Mouse (Mus musculus) embryonic facial prominence, embryonic 11.5 days (tissue): ENCODE results near the gene Gns. TPM values are rescaled to one million over a fixed set of nuclear protein-coding genes. Genes with fewer than 3 reads are reported as not detected.
"Not testable (repeated sequence)": the region's sequence is repeated elsewhere in the genome, so short reads cannot be mapped to it uniquely, and the experiment has no call there.

Source experiments
- ATAC-seq: fragments of 200-750 bp; cut with Nextera tagmentation; replicated peaks from 2 replicates; pipeline ENCODE4 v1.8.0; 2017; ENCODE audit warnings: low read depth; ENCODE audit not compliant: insufficient number of reproducible peaks, low FRiP score, low TSS enrichment
- DNase-seq: peaks from one replicate; pipeline ENCODE4 v3.0.0-alpha.2; 2015; ENCODE audit warnings: low spot score
- H3K27ac ChIP-seq: fragments of 300-500 bp; sonication (generic); replicated peaks from 2 replicates; pipeline ENCODE4 v1.5.1; 2014; ENCODE audit warnings: mild to moderate bottlenecking, low read depth, low read length, control low read depth
- H3K27me3 ChIP-seq: fragments of 300-500 bp; sonication (generic); 2 replicates; pipeline ENCODE4 v1.6.1; 2014; ENCODE audit warnings: mild to moderate bottlenecking, low read length, moderate library complexity, mixed read lengths; ENCODE audit not compliant: control insufficient read depth, insufficient read depth
- H3K36me3 ChIP-seq: fragments of 300-500 bp; sonication (generic); replicated peaks from 2 replicates; pipeline ENCODE4 v1.6.1; 2014; ENCODE audit warnings: low read depth, mild to moderate bottlenecking, low read length, moderate library complexity, mixed read lengths; ENCODE audit not compliant: control insufficient read depth, insufficient read depth
- H3K4me1 ChIP-seq: fragments of 300-500 bp; sonication (generic); 2 replicates; pipeline ENCODE4 v1.6.1; 2014; ENCODE audit warnings: low read length, mixed read lengths; ENCODE audit not compliant: control insufficient read depth, insufficient read depth
- H3K4me2 ChIP-seq: fragments of 300-500 bp; sonication (generic); 2 replicates; pipeline ENCODE4 v1.6.1; 2014; ENCODE audit warnings: low read depth, mild to moderate bottlenecking, control low read depth, low read length, moderate library complexity
- H3K4me3 ChIP-seq: fragments of 300-500 bp; sonication (generic); 2 replicates; pipeline ENCODE4 v1.5.1; 2014; ENCODE audit warnings: low read depth, low read length, control low read depth
- H3K9ac ChIP-seq: fragments of 300-500 bp; sonication (generic); replicated peaks from 2 replicates; pipeline ENCODE4 v1.6.1; 2014; ENCODE audit warnings: mild to moderate bottlenecking, control low read depth, low read length
- H3K9me3 ChIP-seq: fragments of 300-500 bp; sonication (generic); replicated peaks from 2 replicates; pipeline ENCODE4 v1.6.1; 2016; ENCODE audit warnings: mild to moderate bottlenecking, low read length, inconsistent platforms, mixed read lengths; ENCODE audit not compliant: control insufficient read depth
- WGBS: fragments of 180-500 bp; shearing (Covaris S2); extraction: QIAGEN DNeasy Blood & Tissue Kit; methylation state at CpG from one replicate; pipeline ENCODE4 v1.1.7; 2014; 5-methylcytosine and 5-hydroxymethylcytosine counted together
- polyA plus RNA-seq: library from polyadenylated mRNA; unstranded; fragments of >200 nt; fragmentation: Nextera tagmentation; extraction: Ambion mirVana; gene quantifications from 2 replicates; pipeline ENCODE4 v1.2.1, GENCODE M21; 2014

Gns gene
- polyA plus RNA-seq, 1 experiment from 2014 or later, result 45.3 TPM

DNA sequence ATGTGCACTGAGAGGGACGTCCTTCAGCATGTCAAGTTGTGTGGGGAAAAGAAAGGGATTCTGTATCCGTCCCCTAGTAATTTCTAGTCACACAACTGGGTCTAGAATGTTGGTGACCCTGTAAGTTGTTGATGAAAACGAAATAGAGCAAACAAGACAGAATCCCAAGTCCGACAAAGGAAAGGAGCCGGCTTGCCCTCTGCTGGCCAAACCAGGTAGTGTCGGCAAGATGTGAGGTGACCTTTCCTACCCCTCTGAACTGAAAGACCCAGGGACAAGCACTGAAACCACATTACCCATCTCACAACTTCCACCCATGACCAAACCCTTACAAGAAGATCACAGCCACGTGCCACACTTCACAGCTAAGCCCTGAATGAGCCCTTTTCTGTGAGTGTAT lies 34.0 kb upstream of the Gns start:
- no peak overlapping the region for H3K9ac ChIP-seq
- no peaks in the 10 kb centered on the region for H3K9me3 ChIP-seq
- H3K27ac ChIP-seq, result no peak overlapping the region
- peak; percentile 71 for DNase-seq
- H3K27me3 ChIP-seq, result no peaks in the 10 kb centered on the region
- no peaks in the 10 kb centered on the region for H3K36me3 ChIP-seq
- no peak overlapping the region for H3K4me3 ChIP-seq
- no peak for ATAC-seq
- H3K4me1 ChIP-seq, result no peaks in the 10 kb centered on the region
- H3K4me2 ChIP-seq, result no peak overlapping the region
- 18% methylated on average over 7 of the region's 7 CpGs for WGBS

DNA sequence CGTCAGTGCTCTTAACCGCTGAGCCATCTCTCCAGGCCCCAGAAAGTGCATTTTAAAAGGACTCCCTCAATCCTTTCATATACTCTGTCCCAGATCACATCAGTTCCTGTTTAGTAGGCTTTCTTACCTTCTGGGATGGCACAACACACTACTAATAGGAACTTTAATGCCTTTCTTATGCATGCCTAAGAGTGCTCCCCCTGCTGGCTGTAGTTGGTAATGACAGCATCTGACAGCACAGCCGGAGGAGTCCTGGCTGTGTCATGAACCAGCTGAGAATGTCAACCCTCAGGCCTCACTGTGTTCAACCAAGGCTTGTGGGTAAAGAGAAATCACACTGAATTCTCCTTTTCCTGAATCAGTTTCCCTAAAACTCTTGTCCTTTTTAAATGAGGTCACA lies 30.3 kb upstream of the Gns start:
- Histone ChIP-seq H3K27me3 (no peaks in the 10 kb centered on the region), H3K9me3 (no peaks in the 10 kb centered on the region), H3K27ac (no peak overlapping the region), H3K4me1 (no peaks in the 10 kb centered on the region), H3K4me3 (no peak overlapping the region), H3K4me2 (no peak overlapping the region), H3K36me3 (no peaks in the 10 kb centered on the region), H3K9ac (no peak overlapping the region)
- 78% methylated on average over 3 of the region's 3 CpGs for WGBS
- ATAC-seq, result no peak
- DNase-seq, result peak; percentile 64

DNA sequence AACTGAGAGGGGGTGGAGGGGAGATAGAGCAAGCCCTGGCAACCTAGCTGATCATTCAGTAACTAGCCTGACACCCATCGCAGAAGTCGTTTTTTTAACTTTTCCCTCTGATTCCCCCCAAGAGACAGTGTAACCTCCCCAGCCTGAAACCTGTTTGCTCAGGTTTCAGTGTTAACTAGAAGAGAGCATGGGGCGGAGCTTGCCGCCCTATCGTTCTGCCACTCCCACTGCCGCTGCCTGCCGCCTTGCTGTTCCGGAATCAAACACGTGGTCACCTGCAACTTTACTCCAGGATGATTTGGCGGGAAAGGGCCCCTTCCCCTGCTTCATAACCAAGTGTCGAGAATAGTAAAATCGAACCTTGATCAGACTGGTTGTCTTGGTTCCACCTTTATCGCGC lies 28.4 kb upstream of the Gns start:
- not testable (repeated sequence) for ATAC-seq, H3K36me3 ChIP-seq, H3K4me2 ChIP-seq, H3K4me1 ChIP-seq, DNase-seq, H3K9ac ChIP-seq, H3K9me3 ChIP-seq, H3K4me3 ChIP-seq, H3K27me3 ChIP-seq, H3K27ac ChIP-seq
- WGBS, result 64% methylated on average over 14 of the region's 14 CpGs

DNA sequence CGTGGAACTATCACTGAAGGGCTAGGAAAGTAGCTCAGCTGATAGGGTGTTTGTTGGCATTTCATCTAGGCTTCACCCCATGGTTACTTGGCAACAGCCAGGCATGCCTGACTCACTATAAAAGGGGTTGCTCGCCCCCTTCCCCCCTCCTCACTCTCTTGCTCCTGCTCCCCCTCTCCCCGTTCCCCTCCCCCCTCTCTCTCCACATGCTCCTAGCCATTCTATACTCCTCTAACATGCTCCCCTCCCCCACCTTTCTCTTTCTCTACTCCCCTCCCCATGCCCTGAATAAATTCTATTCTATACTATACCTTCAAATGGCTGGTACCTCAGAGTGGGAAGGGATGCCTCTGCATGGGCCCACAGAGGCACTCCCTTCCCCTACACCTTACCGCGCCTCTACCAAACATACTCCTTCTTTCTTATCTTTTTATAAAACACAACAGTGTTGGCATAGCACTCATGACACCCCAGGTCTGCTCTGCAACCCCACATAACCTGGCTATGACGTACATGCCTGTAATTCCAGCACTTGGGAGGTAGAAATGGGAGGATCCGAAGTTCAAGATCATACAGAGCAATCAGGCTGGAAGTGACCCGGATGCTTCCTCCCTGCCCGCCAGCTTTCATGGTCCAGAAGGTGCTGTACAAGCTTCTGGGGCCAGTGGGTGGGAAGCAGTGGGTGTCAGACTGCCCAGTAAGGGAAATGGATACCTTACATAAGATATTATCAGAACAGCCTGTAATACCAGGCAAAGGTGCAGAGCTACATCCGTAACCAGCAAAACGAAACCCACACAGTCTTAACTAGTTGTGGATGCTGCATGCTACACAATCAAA lies 23.9 kb upstream of the Gns start:
- no peak overlapping the region for H3K4me2 ChIP-seq
- no peaks in the 10 kb centered on the region for H3K27me3 ChIP-seq
- no peaks in the 10 kb centered on the region for H3K36me3 ChIP-seq
- no peak overlapping the region for H3K27ac ChIP-seq
- peak; percentile 48 for ATAC-seq
- no peaks in the 10 kb centered on the region for H3K4me1 ChIP-seq
- no peak overlapping the region for H3K4me3 ChIP-seq
- H3K9ac ChIP-seq, result no peak overlapping the region
- 67% methylated on average over 11 of the region's 11 CpGs for WGBS
- no peaks in the 10 kb centered on the region for H3K9me3 ChIP-seq
- DNase-seq, result peak; percentile 30

DNA sequence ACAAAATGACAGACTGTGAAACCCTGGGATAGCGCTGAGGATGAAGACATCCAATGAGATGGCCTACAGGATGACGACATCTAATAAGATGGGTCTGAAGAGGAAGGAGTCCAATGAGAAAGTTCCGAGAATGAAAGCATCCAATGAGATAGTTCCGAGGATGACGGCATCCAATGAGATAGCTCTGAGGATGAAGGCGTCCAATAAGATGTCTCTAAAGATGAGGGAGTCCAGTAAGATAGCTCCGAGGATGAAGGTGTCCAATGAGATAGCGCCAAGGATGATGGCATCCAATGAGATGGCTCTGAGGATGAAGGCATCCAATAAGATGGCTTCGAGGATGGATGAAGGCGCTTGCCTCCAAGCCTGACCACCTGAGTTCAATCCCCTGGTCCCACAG lies 22.6 kb upstream of the Gns start:
- no peaks in the 10 kb centered on the region for H3K27me3 ChIP-seq
- H3K4me1 ChIP-seq, result no peaks in the 10 kb centered on the region
- no peak for DNase-seq
- WGBS, result 92% methylated on average over 10 of the region's 10 CpGs
- ATAC-seq, result no peak
- H3K36me3 ChIP-seq, result no peaks in the 10 kb centered on the region
- H3K27ac ChIP-seq, result no peak overlapping the region
- no peak overlapping the region for H3K9ac ChIP-seq
- H3K4me2 ChIP-seq, result no peak overlapping the region
- H3K9me3 ChIP-seq, result no peaks in the 10 kb centered on the region
- no peak overlapping the region for H3K4me3 ChIP-seq

DNA sequence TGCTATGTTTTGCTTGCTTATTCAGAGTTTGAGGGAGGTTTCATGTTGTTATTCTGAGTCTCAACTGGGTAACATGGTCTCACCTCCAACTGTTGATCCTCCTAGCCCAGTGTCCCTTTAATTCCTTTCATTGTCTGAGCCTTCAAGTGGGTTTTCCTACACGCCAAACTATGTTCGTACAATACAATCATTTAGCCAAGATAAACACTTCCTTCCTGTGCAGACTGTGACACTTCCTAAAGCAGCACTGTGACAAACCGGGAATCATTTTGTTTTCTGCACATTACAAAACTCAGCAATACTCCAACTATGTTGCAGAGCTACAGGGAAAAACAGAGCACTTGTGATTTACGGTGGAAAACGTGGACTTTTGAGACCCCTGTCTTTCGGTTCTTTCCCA lies 21.0 kb upstream of the Gns start:
- no peak overlapping the region for H3K4me2 ChIP-seq
- H3K4me3 ChIP-seq, result no peak overlapping the region
- H3K27me3 ChIP-seq, result no peaks in the 10 kb centered on the region
- no peaks in the 10 kb centered on the region for H3K36me3 ChIP-seq
- H3K27ac ChIP-seq, result no peak overlapping the region
- no peak for DNase-seq
- no peak for ATAC-seq
- H3K9me3 ChIP-seq, result no peaks in the 10 kb centered on the region
- no peaks in the 10 kb centered on the region for H3K4me1 ChIP-seq
- H3K9ac ChIP-seq, result no peak overlapping the region
- 60% methylated on average over 6 of the region's 6 CpGs for WGBS

DNA sequence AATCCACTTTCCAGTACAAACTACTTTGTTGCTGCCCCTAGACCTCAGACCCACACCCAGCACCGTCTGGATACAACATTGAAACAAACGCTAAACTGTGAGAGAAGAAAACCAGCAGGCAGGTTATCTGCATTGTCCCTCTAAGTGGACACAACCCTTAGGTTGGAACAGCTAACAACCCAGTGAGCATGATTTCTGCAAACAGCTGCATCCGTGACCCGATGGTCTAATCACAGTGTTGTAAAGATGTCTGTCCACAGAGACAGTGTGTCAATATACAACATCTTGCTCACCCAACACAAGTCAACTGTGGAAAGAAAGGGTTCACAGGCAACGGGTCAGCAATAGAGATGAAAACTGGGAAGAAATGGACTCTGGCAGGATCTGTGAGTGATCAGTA lies 15.6 kb upstream of the Gns start:
- no peak overlapping the region for H3K9ac ChIP-seq
- H3K9me3 ChIP-seq, result no peaks in the 10 kb centered on the region
- H3K4me3 ChIP-seq, result no peak overlapping the region
- 47% methylated on average over 5 of the region's 5 CpGs for WGBS
- H3K27ac ChIP-seq, result no peak overlapping the region
- ATAC-seq (no peak), DNase-seq (no peak)
- no peaks in the 10 kb centered on the region for H3K36me3 ChIP-seq
- peaks cover 5% of the 10 kb centered on the region for H3K4me1 ChIP-seq
- no peak overlapping the region for H3K4me2 ChIP-seq
- H3K27me3 ChIP-seq, result peaks cover 18% of the 10 kb centered on the region

DNA sequence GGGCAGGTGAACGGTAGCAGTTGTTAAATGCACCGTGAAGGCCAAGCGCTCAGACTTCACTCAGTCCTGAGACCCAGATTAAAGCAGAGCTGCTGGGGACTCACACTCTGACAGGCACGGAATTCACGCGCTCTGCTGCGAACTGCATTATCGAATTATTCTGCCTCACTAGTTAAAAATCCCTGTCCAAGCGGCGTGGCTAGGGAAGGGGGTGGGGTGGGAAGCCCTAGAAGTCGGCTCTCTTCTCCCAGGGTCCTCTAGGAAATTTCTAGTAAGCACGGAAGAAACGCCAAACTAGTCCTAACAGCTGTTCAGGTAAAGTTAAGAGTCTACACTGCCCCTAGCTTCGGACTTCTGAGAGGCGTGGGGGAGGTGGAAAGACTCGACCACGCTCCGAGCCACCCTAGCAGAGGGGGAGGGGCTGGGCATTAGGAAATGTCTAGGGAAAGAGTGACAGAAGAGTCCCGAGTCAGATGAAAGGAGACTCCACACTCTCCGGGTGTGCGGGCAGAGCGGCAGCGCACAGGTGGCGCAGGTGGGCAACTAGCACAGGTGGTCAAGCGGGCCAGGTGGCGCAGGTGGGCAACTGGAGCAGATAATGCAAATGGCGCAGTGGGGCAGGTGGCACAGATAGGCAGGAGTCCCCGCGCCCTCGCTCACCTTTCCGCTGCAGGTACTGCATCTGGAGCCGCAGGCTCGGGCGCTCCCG lies 14.4 kb upstream of the Gns start:
- Histone ChIP-seq H3K4me3 (peak overlapping the region; percentile 45), H3K9ac (no peak overlapping the region; the same call in 1 of the 2 replicates), H3K4me2 (peak overlapping the region; percentile 83), H3K27ac (no peak overlapping the region), H3K9me3 (no peaks in the 10 kb centered on the region), H3K27me3 (peaks cover 18% of the 10 kb centered on the region), H3K36me3 (no peaks in the 10 kb centered on the region), H3K4me1 (peaks cover 5% of the 10 kb centered on the region)
- under 1% methylated on average over 35 of the region's 35 CpGs for WGBS
- peak; percentile 51 for DNase-seq
- peak; percentile 68 for ATAC-seq
